Mouse (Mus musculus): ENCODE results near the gene Spata13.

Spata13 gene

GRCm38 (mm10) chr14:60747154-60747870 lies 113.5 kb downstream of the Spata13 start:
- no peak for DNase-seq (ENCODE audit: low read depth, low spot score)

- no peak for DNase-seq (ENCODE audit: low read depth, low spot score)
Measured at GRCm38 (mm10) chr14:60749880-60750279, 116.1 kb downstream of the Spata13 start.

GRCm38 (mm10) chr14:60751581-60751980 lies 117.8 kb downstream of the Spata13 start:
- DNase-seq (ENCODE audit: low read depth, low spot score), result no peak

GRCm38 (mm10) chr14:60752892-60753800 lies 119.3 kb downstream of the Spata13 start:
- DNase-seq (ENCODE audit: low read depth, low spot score), result no peak

GRCm38 (mm10) chr14:60753801-60754126 lies 120.0 kb downstream of the Spata13 start:
- no peak for DNase-seq (ENCODE audit: low read depth, low spot score)

GRCm38 (mm10) chr14:60754656-60755055 lies 120.9 kb downstream of the Spata13 start:
- no peak for DNase-seq (ENCODE audit: low read depth, low spot score)

- DNase-seq (ENCODE audit: low read depth, low spot score), result no peak
Measured at GRCm38 (mm10) chr14:60756271-60756670, 122.5 kb downstream of the Spata13 start.

- no peak for DNase-seq (ENCODE audit: low read depth, low spot score)
Measured at GRCm38 (mm10) chr14:60757265-60757664, 123.5 kb downstream of the Spata13 start.

- no peak for DNase-seq (ENCODE audit: low read depth, low spot score)
Measured at GRCm38 (mm10) chr14:60757722-60758121, 123.9 kb downstream of the Spata13 start.

GRCm38 (mm10) chr14:60759097-60759496 lies 125.3 kb downstream of the Spata13 start:
- DNase-seq (ENCODE audit: low read depth, low spot score), result no peak

- no peak for DNase-seq (ENCODE audit: low read depth, low spot score)
Measured at GRCm38 (mm10) chr14:60761801-60762200, 128.0 kb downstream of the Spata13 start.

GRCm38 (mm10) chr14:60762754-60763153 lies 129.0 kb downstream of the Spata13 start:
- no peak for DNase-seq (ENCODE audit: low read depth, low spot score)

GRCm38 (mm10) chr14:60763746-60764145 lies 129.9 kb downstream of the Spata13 start:
- DNase-seq (ENCODE audit: low read depth, low spot score), result no peak

GRCm38 (mm10) chr14:60764526-60764925 lies 130.7 kb downstream of the Spata13 start:
- DNase-seq (ENCODE audit: low read depth, low spot score), result no peak

GRCm38 (mm10) chr14:60765025-60765424 lies 131.2 kb downstream of the Spata13 start:
- DNase-seq (ENCODE audit: low read depth, low spot score), result no peak

- no peak for DNase-seq (ENCODE audit: low read depth, low spot score)
Measured at GRCm38 (mm10) chr14:60767884-60768283, 134.1 kb downstream of the Spata13 start, which contains the start of gene C1qtnf9. C1qtnf9 (plus strand) TSS chr14:60768134.

GRCm38 (mm10) chr14:60769340-60769739 lies 135.5 kb downstream of the Spata13 start:
- no peak for DNase-seq (ENCODE audit: low read depth, low spot score)

GRCm38 (mm10) chr14:60770594-60770993 lies 136.8 kb downstream of the Spata13 start:
- no peak for DNase-seq (ENCODE audit: low read depth, low spot score)

GRCm38 (mm10) chr14:60771057-60771456 lies 137.3 kb downstream of the Spata13 start:
- DNase-seq (ENCODE audit: low read depth, low spot score), result peak; percentile 46

- no peak for DNase-seq (ENCODE audit: low read depth, low spot score)
Measured at GRCm38 (mm10) chr14:60773476-60773875, 139.7 kb downstream of the Spata13 start.

GRCm38 (mm10) chr14:60776521-60776920 lies 142.7 kb downstream of the Spata13 start:
- no peak for DNase-seq (ENCODE audit: low read depth, low spot score)

- no peak for DNase-seq (ENCODE audit: low read depth, low spot score)
Measured at GRCm38 (mm10) chr14:60777485-60777919, 143.7 kb downstream of the Spata13 start.

- DNase-seq (ENCODE audit: low read depth, low spot score), result no peak
Measured at GRCm38 (mm10) chr14:60779198-60779597, 145.4 kb downstream of the Spata13 start.
